Mouse (Mus musculus): ENCODE data around the gene Sdc1. TPM values are rescaled to one million over a fixed set of nuclear protein-coding genes. Genes with fewer than 3 reads are reported as not detected.

Sdc1 gene
- polyA plus RNA-seq, 1 experiment from 2014 or later, result 109 TPM

DNA sequence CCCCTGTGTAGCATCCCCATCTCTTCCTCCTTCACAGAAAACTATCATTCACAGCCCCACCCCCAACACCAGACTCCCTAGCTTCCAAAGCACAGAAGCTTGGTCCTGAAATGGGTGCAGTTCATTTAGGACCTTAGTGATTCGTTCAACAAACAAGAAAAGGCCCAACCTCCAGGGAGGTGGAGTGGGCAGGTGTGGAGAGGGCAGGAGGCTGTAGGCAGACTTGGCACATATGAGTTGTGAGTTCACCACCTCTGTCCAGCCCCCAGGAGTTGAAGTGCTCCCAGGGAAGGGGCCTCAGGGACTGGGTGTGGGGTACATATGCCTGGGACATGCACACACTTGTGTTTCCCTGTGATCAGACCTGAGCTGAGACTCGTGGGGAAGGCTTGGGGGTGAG is 39.8 kb downstream of the Sdc1 start:
- Histone ChIP-seq H3K36me3 (ENCODE audit: control insufficient read depth, insufficient read depth, low read length) (no peaks in the 10 kb centered on the region), H3K4me1 (ENCODE audit: control insufficient read depth, insufficient read depth, low read length) (peaks cover 18% of the 10 kb centered on the region), H3K9ac (ENCODE audit: low read depth, low read length) (no peak overlapping the region), H3K4me2 (ENCODE audit: low read depth, low read length) (no peak overlapping the region), H3K27ac (ENCODE audit: low read length) (peak overlapping the region; percentile 76), H3K4me3 (ENCODE audit: low read length) (no peak overlapping the region), H3K27me3 (replicated peaks; ENCODE audit: control insufficient read depth, insufficient read depth, low read length) (no peaks in the 10 kb centered on the region), H3K9me3 (ENCODE audit: control insufficient read depth, low read length) (no peaks in the 10 kb centered on the region)
- ATAC-seq, result no peak; the same call in 1 of the 2 replicates
- WGBS, result 63% methylated on average over 2 of the region's 2 CpGs

DNA sequence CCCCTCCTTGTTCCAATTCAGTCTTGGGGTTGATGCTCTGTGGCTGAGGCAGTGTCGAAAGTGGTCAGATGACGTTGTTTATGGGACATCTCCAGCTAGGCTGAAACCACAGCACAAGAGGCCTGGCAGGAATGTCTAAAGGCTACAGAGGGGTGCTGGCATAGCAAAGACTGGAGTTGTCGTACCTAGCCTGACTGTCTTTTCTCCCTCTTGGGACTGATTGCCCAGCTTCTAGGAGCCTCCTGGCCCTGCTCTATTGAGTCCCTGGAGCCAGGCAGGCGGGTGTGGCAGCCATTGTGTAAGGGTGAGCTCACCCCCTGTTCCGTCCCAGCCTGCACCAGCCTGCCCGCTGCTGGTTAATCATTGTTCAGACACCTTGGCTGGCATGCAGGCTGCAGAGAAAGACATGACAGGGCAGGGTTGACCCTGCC is 40.3 kb downstream of the Sdc1 start:
- Histone ChIP-seq H3K4me3 (ENCODE audit: low read length) (no peak overlapping the region), H3K27me3 (replicated peaks; ENCODE audit: control insufficient read depth, insufficient read depth, low read length) (no peaks in the 10 kb centered on the region), H3K27ac (ENCODE audit: low read length) (peak overlapping the region; percentile 76), H3K4me2 (ENCODE audit: low read depth, low read length) (no peak overlapping the region), H3K4me1 (ENCODE audit: control insufficient read depth, insufficient read depth, low read length) (peaks cover 18% of the 10 kb centered on the region), H3K9ac (ENCODE audit: low read depth, low read length) (no peak overlapping the region), H3K36me3 (ENCODE audit: control insufficient read depth, insufficient read depth, low read length) (no peaks in the 10 kb centered on the region), H3K9me3 (ENCODE audit: control insufficient read depth, low read length) (no peaks in the 10 kb centered on the region)
- WGBS, result 52% methylated on average over 6 of the region's 6 CpGs
- peak; percentile 97 for ATAC-seq

- peak overlapping the region; percentile 76 for H3K27ac ChIP-seq (ENCODE audit: low read length)
- no peak overlapping the region for H3K9ac ChIP-seq (ENCODE audit: low read depth, low read length)
- H3K4me2 ChIP-seq (ENCODE audit: low read depth, low read length), result no peak overlapping the region
- no peaks in the 10 kb centered on the region for H3K9me3 ChIP-seq (ENCODE audit: control insufficient read depth, low read length)
- H3K27me3 ChIP-seq (replicated peaks; ENCODE audit: control insufficient read depth, insufficient read depth, low read length), result no peaks in the 10 kb centered on the region
- no peak overlapping the region for H3K4me3 ChIP-seq (ENCODE audit: low read length)
- peak; percentile 41 for ATAC-seq
- H3K36me3 ChIP-seq (ENCODE audit: control insufficient read depth, insufficient read depth, low read length), result no peaks in the 10 kb centered on the region
- WGBS, result 76% methylated on average over 5 of the region's 5 CpGs
- H3K4me1 ChIP-seq (ENCODE audit: control insufficient read depth, insufficient read depth, low read length), result peaks cover 18% of the 10 kb centered on the region
Observed at GRCm38 (mm10) chr12:8811894-8812560, 40.9 kb downstream of the Sdc1 start.

GRCm38 (mm10) chr12:8817467-8818232 is 46.5 kb downstream of the Sdc1 start:
- no peaks in the 10 kb centered on the region for H3K9me3 ChIP-seq (ENCODE audit: control insufficient read depth, low read length)
- no peak overlapping the region for H3K4me3 ChIP-seq (ENCODE audit: low read length)
- peak; percentile 86 for ATAC-seq
- H3K27me3 ChIP-seq (replicated peaks; ENCODE audit: control insufficient read depth, insufficient read depth, low read length), result no peaks in the 10 kb centered on the region
- WGBS, result 28% methylated on average over 13 of the region's 13 CpGs
- no peaks in the 10 kb centered on the region for H3K36me3 ChIP-seq (ENCODE audit: control insufficient read depth, insufficient read depth, low read length)
- peaks cover 7% of the 10 kb centered on the region for H3K4me1 ChIP-seq (ENCODE audit: control insufficient read depth, insufficient read depth, low read length)
- no peak overlapping the region for H3K27ac ChIP-seq (ENCODE audit: low read length)
- no peak overlapping the region for H3K4me2 ChIP-seq (ENCODE audit: low read depth, low read length)
- H3K9ac ChIP-seq (ENCODE audit: low read depth, low read length), result no peak overlapping the region

- no peak overlapping the region for H3K27ac ChIP-seq (ENCODE audit: low read length)
- no peaks in the 10 kb centered on the region for H3K9me3 ChIP-seq (ENCODE audit: control insufficient read depth, low read length)
- no peaks in the 10 kb centered on the region for H3K27me3 ChIP-seq (replicated peaks; ENCODE audit: control insufficient read depth, insufficient read depth, low read length)
- H3K4me3 ChIP-seq (ENCODE audit: low read length), result no peak overlapping the region
- H3K4me1 ChIP-seq (ENCODE audit: control insufficient read depth, insufficient read depth, low read length), result peaks cover 7% of the 10 kb centered on the region
- no peak overlapping the region for H3K9ac ChIP-seq (ENCODE audit: low read depth, low read length)
- no peak overlapping the region for H3K4me2 ChIP-seq (ENCODE audit: low read depth, low read length)
- ATAC-seq, result no peak
- H3K36me3 ChIP-seq (ENCODE audit: control insufficient read depth, insufficient read depth, low read length), result no peaks in the 10 kb centered on the region
- 32% methylated on average over 3 of the region's 3 CpGs for WGBS
Observed at GRCm38 (mm10) chr12:8818233-8818672, 47.1 kb downstream of the Sdc1 start.

GRCm38 (mm10) chr12:8824995-8825703 is 54.0 kb downstream of the Sdc1 start:
- no peak for ATAC-seq
- H3K4me3 ChIP-seq (ENCODE audit: low read length), result no peak overlapping the region
- H3K9me3 ChIP-seq (ENCODE audit: control insufficient read depth, low read length), result no peaks in the 10 kb centered on the region
- WGBS, result 65% methylated on average over 7 of the region's 7 CpGs
- H3K4me1 ChIP-seq (ENCODE audit: control insufficient read depth, insufficient read depth, low read length), result peaks cover 4% of the 10 kb centered on the region; the same call in 1 of the 2 replicates
- no peak overlapping the region for H3K4me2 ChIP-seq (ENCODE audit: low read depth, low read length)
- no peaks in the 10 kb centered on the region for H3K36me3 ChIP-seq (ENCODE audit: control insufficient read depth, insufficient read depth, low read length)
- H3K27me3 ChIP-seq (replicated peaks; ENCODE audit: control insufficient read depth, insufficient read depth, low read length), result no peaks in the 10 kb centered on the region
- no peak overlapping the region for H3K9ac ChIP-seq (ENCODE audit: low read depth, low read length)
- H3K27ac ChIP-seq (ENCODE audit: low read length), result no peak overlapping the region

- H3K4me1 ChIP-seq (ENCODE audit: control insufficient read depth, insufficient read depth, low read length), result peaks cover 4% of the 10 kb centered on the region; the same call in 1 of the 2 replicates
- ATAC-seq, result no peak
- no peaks in the 10 kb centered on the region for H3K9me3 ChIP-seq (ENCODE audit: control insufficient read depth, low read length)
- no peak overlapping the region for H3K4me3 ChIP-seq (ENCODE audit: low read length)
- H3K4me2 ChIP-seq (ENCODE audit: low read depth, low read length), result no peak overlapping the region
- 90% methylated on average over 9 of the region's 9 CpGs for WGBS
- no peaks in the 10 kb centered on the region for H3K27me3 ChIP-seq (replicated peaks; ENCODE audit: control insufficient read depth, insufficient read depth, low read length)
- H3K36me3 ChIP-seq (ENCODE audit: control insufficient read depth, insufficient read depth, low read length), result no peaks in the 10 kb centered on the region
- no peak overlapping the region for H3K27ac ChIP-seq (ENCODE audit: low read length)
- H3K9ac ChIP-seq (ENCODE audit: low read depth, low read length), result no peak overlapping the region
Observed at GRCm38 (mm10) chr12:8827014-8827715, 56.0 kb downstream of the Sdc1 start.

DNA sequence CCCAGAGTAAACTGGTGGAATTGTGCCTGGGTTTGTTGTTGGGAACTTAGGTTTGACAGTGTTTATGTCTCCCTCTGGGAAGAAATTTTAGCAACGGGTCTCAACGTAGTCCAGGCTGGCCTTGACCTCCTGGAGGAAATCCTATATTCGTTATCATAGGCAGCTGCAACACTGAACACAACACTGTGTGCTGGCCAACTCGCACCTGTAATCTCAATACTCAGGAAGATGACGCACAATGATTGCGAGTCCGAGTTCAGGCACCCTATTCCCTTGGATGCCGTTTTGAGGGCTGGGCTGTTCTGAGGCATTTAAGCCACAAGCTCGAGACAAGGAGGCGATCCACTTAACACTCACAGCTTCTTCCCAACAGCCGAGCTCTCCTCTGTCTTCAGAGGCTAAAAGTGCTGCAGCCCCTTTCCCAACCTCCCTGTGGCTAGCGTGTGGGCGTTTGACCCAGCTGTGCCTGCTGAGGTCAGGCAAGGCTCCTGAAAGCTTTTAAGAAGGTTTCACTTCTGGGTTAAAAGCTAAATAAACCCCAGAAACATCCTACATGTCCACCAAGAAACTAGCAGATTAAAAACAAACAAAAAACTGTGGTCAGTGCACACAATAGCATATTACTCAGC is 58.0 kb downstream of the Sdc1 start:
- Histone ChIP-seq H3K27ac (ENCODE audit: low read length) (no peak overlapping the region), H3K27me3 (replicated peaks; ENCODE audit: control insufficient read depth, insufficient read depth, low read length) (no peaks in the 10 kb centered on the region), H3K36me3 (ENCODE audit: control insufficient read depth, insufficient read depth, low read length) (no peaks in the 10 kb centered on the region), H3K4me3 (ENCODE audit: low read length) (no peak overlapping the region), H3K9ac (ENCODE audit: low read depth, low read length) (no peak overlapping the region), H3K4me1 (ENCODE audit: control insufficient read depth, insufficient read depth, low read length) (peaks cover 4% of the 10 kb centered on the region; the same call in 1 of the 2 replicates), H3K4me2 (ENCODE audit: low read depth, low read length) (no peak overlapping the region), H3K9me3 (ENCODE audit: control insufficient read depth, low read length) (no peaks in the 10 kb centered on the region)
- 63% methylated on average over 13 of the region's 13 CpGs for WGBS
- ATAC-seq, result no peak
